Mouse (Mus musculus) gastrocnemius, adult 8-10 months (tissue): ENCODE results near the gene Bnip3. TPM values are rescaled to one million over a fixed set of nuclear protein-coding genes. Genes with fewer than 3 reads are reported as not detected.

Experiments used
- DNase-seq, 2 experiments: peaks; one replicate each; pipeline ENCODE4 v3.0.0; 2022; ENCODE audit warnings: low spot score in 2 of 2
- total RNA-seq, 4 experiments: library from RNA; stranded (reverse); gene quantifications; 2 replicates each; pipeline ENCODE4 v1.2.4; 2022

Gene Bnip3
- total RNA-seq, result 100 to 1,000 TPM; 219 to 283 (median 248) TPM

DNA sequence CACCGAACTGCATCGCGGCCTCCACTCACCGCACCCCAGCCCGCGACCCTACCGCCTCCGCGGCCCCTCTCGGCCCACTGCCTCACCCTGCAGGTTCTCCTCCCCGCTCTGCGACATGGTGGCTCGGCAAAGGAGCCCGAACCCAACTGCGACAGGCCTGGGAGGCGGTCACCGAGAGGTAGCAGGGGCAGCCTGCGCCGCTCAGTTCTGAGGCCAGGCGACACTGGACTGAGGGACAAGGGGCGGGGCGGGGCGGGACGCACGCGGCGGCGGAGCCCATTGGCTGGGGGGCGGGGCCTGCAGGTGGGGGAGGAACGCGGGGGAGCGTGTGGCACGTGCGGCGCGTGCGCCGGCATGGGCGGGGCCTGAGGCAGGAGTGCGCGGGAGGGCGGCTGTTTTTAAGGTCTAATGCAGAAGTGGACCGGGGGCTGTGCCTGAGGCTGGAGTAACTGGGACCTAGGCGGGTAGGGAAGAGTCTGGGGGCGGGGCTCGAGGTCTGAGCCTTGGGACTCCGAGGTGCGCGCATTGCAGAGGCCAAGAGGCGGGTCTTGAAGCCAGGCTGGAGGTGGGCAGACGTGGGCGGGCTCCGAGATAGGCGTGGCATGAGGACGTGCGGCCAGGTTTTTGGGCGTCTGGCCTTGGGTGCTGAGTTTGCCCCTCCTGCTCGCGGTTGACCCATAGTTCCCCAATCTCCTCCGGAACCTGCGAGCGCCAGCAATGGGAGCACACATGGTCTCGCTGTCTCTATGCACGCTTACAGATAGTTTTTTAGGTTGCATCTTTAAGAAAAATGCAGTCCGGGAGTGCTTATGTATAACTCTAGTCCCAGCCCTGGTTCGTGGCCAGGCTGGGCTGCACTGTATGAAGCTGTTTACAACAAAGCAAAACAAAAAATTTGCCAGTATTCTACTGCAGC lies at the start of gene Bnip3:
Gene Bnip3, minus strand, starts transcription at position 243 of the 916 bp plus-strand sequence.
- peak; percentile 77 to 87 for DNase-seq

DNA sequence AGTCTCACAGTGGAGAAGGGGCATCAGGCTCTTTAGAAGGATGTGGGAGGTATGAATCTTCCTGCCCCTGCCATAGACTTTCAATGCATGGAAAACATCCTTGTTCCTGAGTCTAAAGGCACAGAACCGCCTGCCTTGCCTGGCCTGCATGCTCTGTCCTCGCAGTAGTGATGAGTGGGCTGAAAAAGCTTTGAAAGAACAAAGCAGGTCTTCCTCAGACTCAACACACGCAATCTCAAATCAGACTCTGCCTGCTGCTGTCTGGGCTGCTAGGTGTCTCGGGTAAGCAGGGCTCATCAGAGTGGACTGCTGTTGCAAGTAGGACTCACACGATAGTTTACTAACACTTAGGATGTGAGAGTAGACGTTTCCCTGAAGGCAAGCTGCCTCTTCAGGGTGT lies 47.8 kb upstream of the Bnip3 start:
- DNase-seq, result no peak

DNA sequence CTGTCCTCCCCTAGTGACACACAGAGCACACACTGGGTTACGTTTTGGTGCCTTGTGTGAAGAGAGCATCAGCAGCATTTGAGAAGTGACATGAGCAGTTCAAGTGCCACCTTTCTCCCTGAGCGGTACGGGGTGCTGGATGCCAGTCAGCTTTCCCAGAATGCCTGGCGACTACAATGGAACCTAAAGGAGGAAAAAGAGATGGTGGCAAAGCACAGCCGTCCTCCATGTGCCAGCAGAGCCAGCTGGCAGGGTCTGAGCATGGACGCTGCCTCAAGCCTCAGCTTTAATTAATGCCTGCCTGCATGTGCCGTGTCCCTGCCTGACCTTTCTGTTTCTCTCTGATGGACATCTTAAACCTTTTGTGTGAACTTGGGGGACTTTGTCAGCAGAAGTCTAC lies 46.5 kb upstream of the Bnip3 start:
- DNase-seq, result no peak

DNA sequence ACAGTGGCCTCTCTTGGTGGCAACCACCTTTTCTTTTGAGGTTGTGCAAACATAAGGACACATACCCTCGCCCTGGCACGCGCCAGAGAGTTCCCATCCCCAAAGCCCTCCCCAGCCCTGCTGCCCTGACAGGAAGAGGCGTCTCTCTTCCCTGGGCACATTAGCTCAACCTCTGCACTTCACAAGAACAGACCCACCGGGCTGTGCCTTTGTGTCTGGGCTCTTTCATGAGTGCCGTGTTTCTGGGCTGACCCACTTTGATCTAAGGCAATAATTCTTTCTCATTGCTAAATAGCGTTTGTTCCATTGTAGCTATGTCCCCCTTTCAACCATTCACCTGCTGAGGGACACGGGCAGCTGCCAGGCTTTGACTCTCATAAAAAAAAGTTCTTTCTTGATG lies 39.0 kb upstream of the Bnip3 start:
- no peak for DNase-seq

DNA sequence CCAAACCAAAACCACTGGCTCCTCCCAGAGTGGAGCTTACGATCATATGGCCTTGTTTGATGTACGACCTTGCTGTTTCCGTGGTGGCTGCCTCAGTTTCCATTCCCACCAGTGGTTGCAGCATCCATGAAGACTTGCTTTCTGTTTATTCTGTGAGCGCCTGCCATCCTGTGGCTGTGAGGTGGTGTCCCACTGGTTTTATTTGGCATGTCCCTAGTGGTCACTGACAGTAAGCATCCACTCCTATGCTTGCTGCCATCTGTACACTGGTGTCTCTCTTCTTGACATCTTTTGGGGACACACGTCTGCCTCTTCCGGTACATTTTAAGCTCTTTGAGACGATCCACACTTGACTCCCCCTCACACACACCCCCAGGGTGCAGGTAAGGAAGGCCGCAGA lies 38.4 kb upstream of the Bnip3 start:
- no peak for DNase-seq

DNA sequence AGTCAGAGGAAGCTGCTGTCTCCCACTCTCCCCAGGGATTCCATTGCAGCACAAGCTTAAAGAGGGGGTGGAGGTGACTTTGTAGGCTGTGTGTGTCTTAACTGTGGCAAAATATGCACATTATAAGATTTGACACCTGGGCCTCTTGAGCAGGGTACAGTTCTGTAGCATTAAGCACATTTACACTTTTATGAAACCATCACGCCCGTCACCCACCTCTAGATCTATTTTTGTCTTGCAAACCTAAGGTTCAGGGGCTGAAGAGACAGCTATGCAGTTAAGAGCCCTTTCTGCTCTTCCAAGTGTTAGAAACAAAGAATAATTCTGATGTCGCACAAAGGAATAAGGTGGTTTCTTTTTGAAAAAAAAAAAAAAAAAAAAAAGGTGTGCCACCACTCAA lies 36.3 kb upstream of the Bnip3 start:
- DNase-seq, result no peak

DNA sequence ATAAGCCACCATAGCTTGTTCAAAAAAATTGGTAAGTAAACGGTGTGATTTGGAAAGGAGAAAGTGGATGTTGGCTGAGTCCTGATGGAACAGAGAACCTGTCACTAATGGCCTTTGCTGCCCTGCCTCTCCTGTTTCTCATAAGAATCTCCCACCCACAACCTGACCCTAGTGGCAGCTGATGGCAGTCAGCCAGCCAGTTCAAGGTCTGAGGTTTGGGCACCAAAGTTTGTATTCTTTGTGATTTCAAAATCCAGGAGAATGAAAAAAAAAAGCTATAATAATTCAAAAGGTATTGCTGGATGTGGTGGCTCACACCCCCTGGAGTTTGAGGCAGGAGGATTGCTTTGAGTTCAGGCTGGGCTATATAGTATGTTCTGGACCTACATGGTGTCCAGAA lies 33.0 kb upstream of the Bnip3 start:
- no peak for DNase-seq

DNA sequence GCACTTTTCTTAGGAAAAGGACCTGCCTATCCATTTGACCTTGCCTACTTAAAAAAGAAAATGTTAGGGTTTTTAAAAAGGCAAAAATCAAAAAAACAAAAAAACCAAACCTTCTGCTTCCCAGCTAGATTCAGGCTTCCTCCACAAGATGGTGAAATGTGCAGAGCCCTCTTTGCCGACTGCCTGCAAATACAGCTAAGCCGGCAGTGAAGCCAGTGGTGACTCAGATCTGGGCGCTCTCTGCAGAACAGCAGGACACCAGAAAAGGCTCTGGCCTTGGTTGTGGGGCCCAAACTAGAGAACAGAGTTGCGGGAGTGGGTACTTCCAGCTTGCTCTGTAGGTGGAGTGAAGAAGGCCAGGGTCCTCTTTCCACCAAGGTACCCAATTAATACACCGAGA lies 32.3 kb upstream of the Bnip3 start:
- no peak for DNase-seq

DNA sequence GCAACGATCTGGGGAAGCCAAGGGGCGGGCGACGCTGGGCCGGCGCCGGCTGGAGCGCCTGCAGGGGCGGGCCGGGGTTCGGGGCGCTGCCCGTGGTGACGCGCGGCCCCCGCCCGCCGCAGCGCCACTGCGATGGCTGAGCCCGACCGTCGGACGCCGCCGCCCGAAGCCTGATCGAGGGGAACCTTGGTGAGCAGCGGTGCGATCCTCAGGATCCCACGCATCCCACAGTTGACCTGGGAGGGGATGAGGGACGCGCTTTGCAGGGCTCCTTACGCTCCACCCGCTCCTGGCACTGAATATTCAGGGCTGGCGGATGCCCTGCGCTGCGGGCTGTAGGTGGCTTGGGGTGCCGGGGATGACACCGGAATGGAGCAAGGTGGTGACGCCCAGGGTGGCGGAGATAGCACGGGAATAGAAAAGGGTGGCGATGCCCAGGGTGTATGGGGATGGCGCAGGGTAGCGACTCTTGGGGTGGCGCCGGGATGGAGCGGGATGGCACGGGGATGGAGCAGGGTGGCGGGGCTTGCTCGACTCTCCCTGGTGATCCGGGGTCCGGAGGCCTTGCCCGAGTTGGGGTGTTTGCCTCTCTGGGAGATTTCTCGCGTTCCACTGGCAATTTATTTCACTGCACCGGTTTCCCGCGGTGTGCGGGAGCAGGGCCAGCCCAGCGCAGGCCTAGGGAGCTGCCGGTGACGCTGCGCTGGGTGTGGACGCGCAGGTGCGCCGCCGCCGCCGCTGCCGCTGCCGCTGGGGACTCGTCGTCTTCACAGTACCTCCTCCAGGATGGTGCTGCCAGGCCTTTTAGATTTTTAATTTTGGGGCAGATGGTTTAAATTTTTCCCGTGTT lies 31.5 kb upstream of the Bnip3 start, which contains the start of gene Jakmip3:
Gene Jakmip3, plus strand, starts transcription at position 119 of the 850 bp plus-strand sequence.
- no peak for DNase-seq

DNA sequence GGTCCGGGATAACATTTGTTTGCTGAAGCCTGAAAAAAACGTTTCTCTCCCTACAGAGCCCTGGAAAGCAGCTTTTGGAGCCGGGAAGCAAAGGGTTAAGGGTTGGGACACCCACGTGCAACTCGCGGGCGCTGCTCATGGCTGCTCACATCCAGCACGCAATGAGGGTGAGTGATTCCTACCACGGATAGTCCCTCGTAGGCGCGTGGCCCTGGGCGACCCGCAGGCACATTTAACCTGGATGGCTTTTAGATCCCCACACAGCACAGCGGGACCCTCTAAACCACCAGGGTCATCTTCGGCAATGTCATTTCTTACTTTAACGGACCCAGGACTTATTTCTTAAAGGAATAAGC lies 30.9 kb upstream of the Bnip3 start:
- no peak for DNase-seq

DNA sequence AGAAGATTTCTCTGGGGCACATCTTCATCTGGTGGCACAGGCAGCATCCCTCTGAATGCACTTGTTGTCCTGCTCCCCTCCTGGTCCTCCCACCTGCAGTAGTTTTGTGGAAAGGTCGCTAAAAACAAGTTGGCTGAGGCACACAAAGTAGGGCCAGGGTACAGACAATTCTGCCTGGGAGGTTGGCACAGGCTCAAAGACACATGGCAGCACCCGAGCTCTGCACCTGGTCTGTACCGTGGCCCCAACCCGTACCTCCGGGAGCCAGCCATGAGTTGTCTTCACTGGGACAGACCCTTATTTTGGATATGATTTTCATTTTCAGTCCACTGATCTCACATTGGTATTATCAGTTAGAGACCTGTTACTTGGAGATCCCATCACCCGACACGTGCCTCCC lies 29.7 kb upstream of the Bnip3 start:
- no peak for DNase-seq

DNA sequence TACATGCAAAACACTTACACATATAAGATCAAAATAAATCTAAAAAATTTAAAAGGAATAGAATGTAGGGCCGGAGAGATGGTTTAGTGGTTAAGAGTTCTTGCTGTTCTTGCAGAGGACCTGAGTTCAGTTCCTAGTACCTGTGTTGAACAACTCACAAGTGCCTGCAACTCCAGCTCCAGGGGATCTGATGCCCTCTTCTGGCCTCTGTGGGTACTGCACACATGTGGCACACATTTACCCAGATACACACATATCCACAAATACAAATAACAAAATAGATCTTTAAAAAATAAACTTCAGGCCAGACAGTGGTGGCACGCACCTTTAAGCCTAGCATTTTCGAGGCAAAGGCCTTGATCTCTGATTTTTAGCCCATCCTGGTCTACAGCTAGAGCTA lies 25.2 kb upstream of the Bnip3 start:
- DNase-seq, result no peak

DNA sequence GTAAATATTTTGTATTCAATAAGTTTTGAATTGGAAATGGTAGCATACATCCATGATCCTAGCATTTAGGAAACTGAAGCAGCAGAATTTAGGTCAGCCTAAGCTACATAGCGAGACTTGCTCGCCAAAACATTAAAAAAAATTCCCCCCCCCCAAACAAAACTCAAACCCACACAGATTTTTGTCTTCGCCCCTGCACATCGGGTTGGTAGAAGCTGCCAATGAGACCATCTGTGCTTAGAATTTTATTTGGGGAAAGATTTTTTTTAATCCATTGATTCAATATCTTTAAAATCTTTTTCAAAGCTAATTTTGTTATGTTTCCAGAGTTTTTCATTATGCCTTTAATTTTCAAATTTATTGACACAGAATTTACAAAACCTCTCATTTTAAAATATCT lies 19.1 kb upstream of the Bnip3 start:
- no peak for DNase-seq

DNA sequence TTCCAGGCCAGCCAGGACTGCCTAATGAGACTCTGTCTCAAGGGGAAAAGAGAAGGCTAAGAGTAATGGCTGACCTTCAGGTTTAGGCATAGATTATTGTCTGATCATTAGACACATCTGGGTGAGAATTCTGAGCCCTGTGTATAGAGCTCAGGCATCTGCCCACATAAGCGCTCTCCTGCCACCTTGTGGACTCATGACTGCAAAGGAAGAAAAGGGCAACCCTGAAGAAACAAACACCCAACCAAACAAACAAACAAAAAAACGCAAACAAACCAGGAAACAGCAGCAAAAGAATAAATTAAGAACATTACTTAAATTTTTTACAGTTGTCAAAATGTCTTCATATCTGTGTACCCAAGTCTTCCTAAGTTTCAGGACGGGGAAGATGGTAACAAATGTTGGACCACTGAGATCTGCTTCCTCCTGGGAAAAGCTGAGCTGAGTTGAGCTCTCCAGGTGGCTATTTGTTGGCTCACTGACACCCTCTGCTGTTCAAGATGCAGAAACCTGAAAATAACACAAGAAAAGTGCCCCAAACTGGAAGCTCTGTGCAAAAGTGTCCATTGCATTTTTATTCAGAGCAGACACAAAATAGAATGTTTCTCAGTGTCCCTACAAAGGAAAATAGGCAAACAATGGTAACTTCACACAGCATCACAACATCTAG lies 14.6 kb upstream of the Bnip3 start:
- DNase-seq, result no peak

DNA sequence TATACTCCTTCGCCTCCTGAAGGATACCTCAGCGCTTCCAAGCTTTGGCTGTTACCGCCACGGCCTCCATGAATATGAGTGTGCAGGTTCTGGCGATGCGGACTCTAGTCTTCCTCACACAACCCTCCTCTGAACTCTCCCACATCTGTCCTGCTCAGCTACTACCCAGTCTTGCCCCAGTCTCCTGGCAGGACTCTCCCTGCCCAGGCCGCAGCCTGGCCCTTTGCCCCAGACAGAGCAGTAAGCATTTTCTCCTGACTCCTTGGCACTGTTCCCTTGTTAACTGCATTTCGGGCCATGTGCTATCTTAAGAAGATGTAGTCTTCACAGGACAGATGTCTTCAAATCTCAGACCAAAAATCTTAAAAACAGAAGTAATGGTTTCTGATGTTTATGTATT lies 12.3 kb upstream of the Bnip3 start:
- DNase-seq, result no peak

DNA sequence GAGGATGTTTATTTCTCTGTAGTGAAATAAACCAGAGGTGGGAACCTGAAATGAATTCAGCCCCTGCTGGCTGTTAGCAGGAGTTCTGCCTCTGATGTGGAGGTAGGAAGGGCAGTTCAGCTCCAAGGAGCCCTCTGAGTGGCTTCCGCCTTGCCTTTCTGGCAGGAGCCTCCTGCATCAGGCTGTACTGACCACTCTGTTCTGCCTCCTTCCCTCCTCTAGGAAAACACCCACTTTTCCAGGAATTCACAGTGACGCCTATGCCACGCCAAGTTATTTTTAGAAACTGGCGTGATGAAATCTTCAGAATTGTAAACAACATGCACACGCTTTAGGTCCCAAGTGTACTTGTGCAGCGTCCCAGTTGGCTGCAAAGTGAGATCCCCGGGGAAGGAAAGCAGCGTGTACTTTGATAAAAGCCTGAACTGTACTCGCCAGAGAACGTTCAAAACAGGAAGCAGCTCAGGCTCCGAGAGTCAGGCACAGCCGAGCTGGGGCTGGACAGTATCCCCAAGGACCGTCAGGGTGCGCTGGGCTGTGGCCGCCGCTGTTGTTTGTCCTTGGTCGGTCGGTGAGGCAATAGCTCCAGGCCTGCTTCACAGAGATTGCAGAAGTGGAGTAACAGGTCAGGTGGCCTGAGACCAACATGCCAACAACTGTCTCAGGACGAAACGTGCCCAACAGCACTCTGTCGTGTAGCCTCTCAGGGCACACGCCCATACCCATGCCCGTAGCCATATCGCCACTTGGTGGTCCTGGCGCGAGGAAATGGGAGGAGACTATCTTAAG lies 10.0 kb upstream of the Bnip3 start:
- peak; percentile 81 to 86 for DNase-seq

DNA sequence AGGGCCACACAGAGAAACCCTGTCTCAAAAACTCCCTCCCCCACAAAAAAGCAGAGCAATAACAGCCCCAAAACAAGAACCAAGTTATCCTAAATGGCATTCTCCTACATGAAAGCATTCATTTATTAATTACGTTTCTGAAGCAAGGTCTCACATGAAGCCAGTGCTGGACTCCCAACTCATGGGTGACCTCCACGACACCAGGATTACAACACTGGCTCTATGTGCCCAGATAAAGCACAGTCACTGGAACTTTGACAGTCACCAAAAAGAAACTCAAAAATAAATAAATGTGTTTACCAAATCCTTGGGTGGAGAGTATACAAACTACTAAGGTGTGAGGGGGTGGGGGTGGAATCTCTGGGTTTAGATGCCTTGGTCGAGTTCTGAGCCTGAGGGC lies 4.3 kb upstream of the Bnip3 start:
- no peak for DNase-seq

DNA sequence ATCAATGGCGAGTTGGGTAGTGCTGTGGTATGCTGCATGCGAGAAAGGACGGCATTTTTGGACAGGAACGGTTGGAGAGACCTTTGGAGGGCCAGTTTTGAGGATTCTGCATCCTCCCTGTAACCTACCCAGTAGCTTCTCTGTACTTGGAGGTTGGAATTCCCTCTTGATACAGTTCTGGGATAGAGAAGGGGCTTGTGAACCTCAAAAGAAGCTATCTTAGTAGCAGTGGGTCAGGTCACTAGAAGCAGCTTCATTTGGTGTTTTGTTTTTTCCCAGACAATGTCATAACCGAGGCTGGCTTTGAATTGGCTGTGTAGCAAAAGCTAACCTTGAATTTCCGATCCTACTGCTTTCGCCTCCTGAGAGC lies 859 bp upstream of the Bnip3 start:
- DNase-seq, result no peak

DNA sequence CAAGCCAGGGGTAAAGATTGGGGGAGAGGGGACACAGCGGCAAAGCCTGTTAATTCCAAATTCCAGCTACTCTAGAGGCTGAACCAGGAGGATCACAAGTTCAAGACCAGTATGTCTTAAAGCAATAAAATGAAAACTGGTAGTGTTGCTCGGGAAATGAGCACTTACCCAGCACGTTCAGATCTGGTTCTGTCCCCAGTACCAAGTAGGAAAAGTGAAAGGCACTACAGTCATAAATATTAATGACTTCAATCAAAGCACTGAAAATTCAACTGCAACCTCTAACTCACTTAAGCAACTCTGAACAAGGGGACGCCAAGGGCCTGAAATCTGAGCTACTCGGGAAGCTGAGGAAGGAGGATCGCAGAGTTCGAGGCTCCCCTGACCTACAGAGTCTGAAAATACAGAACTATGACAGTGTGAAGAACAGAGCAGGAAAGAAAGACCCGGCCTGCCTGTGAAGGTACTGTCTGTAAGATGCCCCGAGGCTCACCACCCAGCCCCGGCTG lies 497 bp downstream of the Bnip3 start:
- DNase-seq, result no peak

DNA sequence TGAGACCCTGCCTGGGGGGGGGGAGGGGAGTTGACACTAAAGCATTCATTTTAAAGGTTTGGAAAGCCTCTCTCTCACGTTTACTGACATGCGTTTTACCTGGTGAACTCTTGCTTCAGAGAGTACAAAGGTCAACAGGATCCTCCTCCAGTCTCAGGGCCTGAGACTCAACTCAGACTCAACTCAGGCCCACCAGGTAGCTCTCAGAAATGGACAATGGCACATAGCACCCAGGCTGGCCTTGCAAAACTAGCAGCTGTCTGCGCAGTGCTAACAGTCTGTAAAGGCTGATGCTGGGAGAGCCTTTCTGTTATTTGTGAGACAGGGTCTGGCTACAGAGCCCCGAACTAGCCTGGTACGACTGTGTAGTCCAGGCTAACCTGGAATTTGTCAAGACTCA lies 1.3 kb downstream of the Bnip3 start:
- no peak for DNase-seq

DNA sequence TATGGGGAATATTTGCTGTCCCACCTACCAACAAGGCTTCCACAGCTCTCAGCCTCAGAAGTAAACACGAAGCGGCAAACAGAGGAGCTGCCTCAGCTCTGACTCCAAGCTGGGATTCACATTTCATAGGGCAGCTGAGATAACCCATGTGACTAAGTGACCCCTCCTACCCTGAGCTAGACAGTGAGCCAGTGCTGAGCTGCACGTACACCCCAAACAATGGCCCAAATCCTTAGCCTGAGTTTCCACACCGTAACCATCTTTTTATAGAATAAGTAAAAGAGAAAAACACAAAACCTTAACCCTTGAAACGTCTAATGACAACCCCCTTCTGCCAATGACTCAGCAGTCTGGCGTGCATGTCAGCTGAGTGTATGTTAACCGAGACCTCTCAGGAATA lies 2.3 kb downstream of the Bnip3 start:
- DNase-seq, result peak; percentile 49 to 62
